Mouse (Mus musculus) E14TG2a.4 (cell line): ENCODE measurements at regions not wholly inside any gene's neighbourhood (a gene's known extent, or its start where the extent isn't known, plus 50 kb on each side); places are given as distances from the start of the nearest gene placed in this dataset.

ENCODE experiments used
- CTCF ChIP-seq: conservative IDR thresholded peaks from 2 replicates; pipeline ENCODE4 v1.5.1; 2014; ENCODE audit warnings: low read length
- NANOG ChIP-seq: IDR thresholded peaks from 2 replicates; pipeline ENCODE4 v1.6.1; 2014; ENCODE audit warnings: borderline replicate concordance, low read length, mixed read lengths

DNA sequence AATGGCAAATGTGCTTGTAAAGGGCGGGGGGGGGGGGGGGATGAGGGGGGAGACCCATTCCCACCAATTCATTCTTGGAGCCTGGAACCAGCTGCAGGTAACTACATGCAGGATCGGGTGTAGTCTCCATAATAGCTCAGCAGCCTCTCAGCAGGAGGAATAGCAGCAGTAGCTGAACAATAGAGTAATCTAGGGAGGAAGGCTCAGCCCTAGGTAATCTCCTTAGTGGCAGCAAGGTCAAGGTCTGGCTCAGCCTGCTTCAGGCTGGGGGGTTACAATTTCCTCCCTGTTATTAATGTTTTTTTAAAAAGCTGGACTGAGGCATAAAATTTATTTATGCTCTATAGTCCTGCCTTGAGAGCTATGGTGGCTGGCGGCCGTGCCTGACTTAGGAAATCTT is 171.2 kb upstream of the Klf6 start:
- TF ChIP-seq CTCF (no peak), NANOG (peak; percentile 50; the same call in 1 of the 2 replicates)
